Mouse (Mus musculus) MEL (cell line): ENCODE measurements around the gene 9430038I01Rik. TPM values are rescaled to one million over a fixed set of nuclear protein-coding genes. Genes with fewer than 3 reads are reported as not detected.

Experiments
- DNase-seq: peaks from one replicate; pipeline ENCODE4 v3.0.0; 2011; ENCODE audit warnings: low read depth, low spot score
- H3K27ac ChIP-seq: 2 replicates; pipeline ENCODE4 v1.5.1; 2012; ENCODE audit warnings: low read depth, mild to moderate bottlenecking, control low read depth, low read length, moderate library complexity; ENCODE audit not compliant: control insufficient read depth
- H3K27me3 ChIP-seq, 2 experiments: fragments of 150-350 bp in 1 of 2; sonication (generic) in 1 of 2; 2 replicates each; pipeline ENCODE4 v1.6.1; 2012; ENCODE audit warnings: low read length in 2 of 2, mild to moderate bottlenecking in 2 of 2, improper control_type of control experiment in 1 of 2, moderate library complexity in 1 of 2; ENCODE audit not compliant: insufficient read depth in 2 of 2, control insufficient read depth in 1 of 2
- H3K36me3 ChIP-seq, 2 experiments: 2 replicates each; pipeline ENCODE4 v1.6.1; 2012 to 2014; ENCODE audit warnings: low read length in 2 of 2, improper control_type of control experiment in 1 of 2, inconsistent platforms in 1 of 2, mild to moderate bottlenecking in 1 of 2; ENCODE audit not compliant: insufficient read depth in 2 of 2, control insufficient read depth in 1 of 2
- H3K4me1 ChIP-seq, 2 experiments: fragments of 150-350 bp in 1 of 2; sonication (generic) in 1 of 2; 2 replicates each; pipeline ENCODE4 v1.6.1; 2012; ENCODE audit warnings: low read length in 2 of 2, improper control_type of control experiment in 1 of 2, mild to moderate bottlenecking in 1 of 2; ENCODE audit not compliant: insufficient read depth in 2 of 2, control insufficient read depth in 1 of 2
- H3K4me3 ChIP-seq, 2 experiments: fragments of 150-350 bp in 1 of 2; sonication (generic) in 1 of 2; 2 replicates each; pipeline ENCODE4 v1.5.1; 2012; ENCODE audit warnings: low read depth in 2 of 2, low read length in 2 of 2, mild to moderate bottlenecking in 2 of 2, moderate library complexity in 2 of 2, control low read depth in 1 of 2, improper control_type of control experiment in 1 of 2; ENCODE audit not compliant: control insufficient read depth in 1 of 2, insufficient read depth in 1 of 2
- H3K79me2 ChIP-seq: 2 replicates; pipeline ENCODE4 v1.6.1; 2012; ENCODE audit warnings: mild to moderate bottlenecking, low read length, moderate library complexity; ENCODE audit not compliant: control insufficient read depth, poor library complexity, insufficient read depth
- H3K9ac ChIP-seq: 2 replicates; pipeline ENCODE4 v1.6.1; 2012; ENCODE audit warnings: low read depth, mild to moderate bottlenecking, control low read depth, low read length, moderate library complexity; ENCODE audit not compliant: control insufficient read depth, poor library complexity, severe bottlenecking
- H3K9me3 ChIP-seq: fragments of 150-350 bp; sonication (generic); replicated peaks from 2 replicates; pipeline ENCODE4 v1.6.1; 2012; ENCODE audit warnings: mild to moderate bottlenecking, low read length, improper control_type of control experiment, moderate library complexity; ENCODE audit not compliant: insufficient read depth
- CHD1 ChIP-seq: IDR thresholded peaks from 2 replicates; pipeline ENCODE4 v1.6.1; 2012; ENCODE audit warnings: low read depth, mild to moderate bottlenecking, inconsistent platforms, low read length, improper control_type of control experiment
- CTCF ChIP-seq, 3 experiments: IDR thresholded peaks in 2 of 3; conservative IDR thresholded peaks in 1 of 3; 2 replicates each; pipeline ENCODE4 v1.5.1; 2011 to 2012; ENCODE audit warnings: low read length in 3 of 3, low read depth in 2 of 3, mild to moderate bottlenecking in 2 of 3, improper control_type of control experiment in 1 of 3, inconsistent platforms in 1 of 3, mixed read lengths in 1 of 3, moderate library complexity in 1 of 3; ENCODE audit not compliant: control insufficient read depth in 1 of 3, insufficient read depth in 1 of 3, poor library complexity in 1 of 3, severe bottlenecking in 1 of 3
- E2F4 ChIP-seq: IDR thresholded peaks from 2 replicates; pipeline ENCODE4 v1.6.1; 2011; ENCODE audit warnings: low read depth, low read length, improper control_type of control experiment, borderline replicate concordance
- ELF1 ChIP-seq: IDR thresholded peaks from 2 replicates; pipeline ENCODE4 v1.6.1; 2014; ENCODE audit warnings: low read depth, mild to moderate bottlenecking, inconsistent platforms, low read length, improper control_type of control experiment, moderate library complexity
- EP300 ChIP-seq, 2 experiments: IDR thresholded peaks; 2 replicates each; pipeline ENCODE4 v1.6.1; 2011; ENCODE audit warnings: improper control_type of control experiment in 2 of 2, low read length in 2 of 2, low read depth in 1 of 2, mild to moderate bottlenecking in 1 of 2
- GATA1 ChIP-seq: IDR thresholded peaks from 2 replicates; pipeline ENCODE4 v1.6.1; 2011; ENCODE audit warnings: low read depth, low read length, improper control_type of control experiment
- JUND ChIP-seq: IDR thresholded peaks from 2 replicates; pipeline ENCODE4 v1.6.1; 2011; ENCODE audit warnings: low read depth, mild to moderate bottlenecking, improper control_type of control experiment, low read length
- KAT2A ChIP-seq: conservative IDR thresholded peaks from 2 replicates; pipeline ENCODE4 v1.6.1; 2012; ENCODE audit warnings: low read depth, low read length, improper control_type of control experiment, inconsistent platforms
- MAX ChIP-seq: IDR thresholded peaks from 2 replicates; pipeline ENCODE4 v1.6.1; 2011; ENCODE audit warnings: low read length, improper control_type of control experiment
- MEF2A ChIP-seq: IDR thresholded peaks from 2 replicates; pipeline ENCODE4 v1.6.1; 2014; ENCODE audit warnings: low read depth, mild to moderate bottlenecking, inconsistent platforms, low read length, improper control_type of control experiment; ENCODE audit not compliant: poor library complexity, insufficient replicate concordance, severe bottlenecking; ENCODE audit errors: extremely low read depth
- MYB ChIP-seq: IDR thresholded peaks from 2 replicates; pipeline ENCODE4 v1.6.1; 2011; ENCODE audit warnings: mild to moderate bottlenecking, low read depth, low read length, improper control_type of control experiment
- MYC ChIP-seq: IDR thresholded peaks from 2 replicates; pipeline ENCODE4 v1.6.1; 2011; ENCODE audit warnings: low read depth, mild to moderate bottlenecking, low read length, improper control_type of control experiment, moderate library complexity
- NELFE ChIP-seq: IDR thresholded peaks from 2 replicates; pipeline ENCODE4 v1.6.1; 2011; ENCODE audit warnings: low read depth, low read length, improper control_type of control experiment
- NRF1 ChIP-seq: IDR thresholded peaks from 2 replicates; pipeline ENCODE4 v1.6.1; 2014; ENCODE audit warnings: low read depth, mild to moderate bottlenecking, inconsistent platforms, low read length, improper control_type of control experiment, moderate library complexity; ENCODE audit not compliant: poor library complexity, insufficient read depth, severe bottlenecking
- POLR2AphosphoS5 ChIP-seq: IDR thresholded peaks from 2 replicates; pipeline ENCODE4 v1.6.1; 2012; ENCODE audit warnings: low read depth, borderline replicate concordance, mild to moderate bottlenecking, inconsistent platforms, low read length, moderate library complexity, mixed read lengths
- RAD21 ChIP-seq: IDR thresholded peaks from 2 replicates; pipeline ENCODE4 v1.6.1; 2011; ENCODE audit warnings: mild to moderate bottlenecking, low read depth, low read length, improper control_type of control experiment
- RCOR1 ChIP-seq: IDR thresholded peaks from 2 replicates; pipeline ENCODE4 v1.6.1; 2012; ENCODE audit warnings: low read depth, mild to moderate bottlenecking, inconsistent platforms, low read length, improper control_type of control experiment
- SMC3 ChIP-seq: IDR thresholded peaks from 2 replicates; pipeline ENCODE4 v1.6.1; 2011; ENCODE audit warnings: low read depth, low read length, improper control_type of control experiment
- USF1 ChIP-seq: IDR thresholded peaks from 2 replicates; pipeline ENCODE4 v1.6.1; 2014; ENCODE audit warnings: low read depth, mild to moderate bottlenecking, inconsistent platforms, low read length, improper control_type of control experiment, moderate library complexity
- USF2 ChIP-seq, 2 experiments: IDR thresholded peaks; 2 replicates each; pipeline ENCODE4 v1.6.1; 2011 to 2012; ENCODE audit warnings: improper control_type of control experiment in 2 of 2, low read length in 2 of 2, borderline replicate concordance in 1 of 2, inconsistent platforms in 1 of 2, low read depth in 1 of 2, mild to moderate bottlenecking in 1 of 2; ENCODE audit not compliant: insufficient read depth in 1 of 2
- ZKSCAN1 ChIP-seq: IDR thresholded peaks from 2 replicates; pipeline ENCODE4 v1.6.1; 2012; ENCODE audit warnings: low read depth, mild to moderate bottlenecking, inconsistent platforms, low read length, improper control_type of control experiment, moderate library complexity
- ZMIZ1 ChIP-seq: IDR thresholded peaks from 2 replicates; pipeline ENCODE4 v1.6.1; 2012; ENCODE audit warnings: low read depth, mild to moderate bottlenecking, inconsistent platforms, low read length, improper control_type of control experiment, moderate library complexity
- polyA plus RNA-seq, 2 experiments: library from polyadenylated mRNA; stranded (reverse) in 1 of 2; unstranded in 1 of 2; fragments of >175 nt in 1 of 2; fragments of >200 nt in 1 of 2; gene quantifications; 2 replicates each; pipeline versions ENCODE4 v1.2.1 to v1.2.4; 2012; ENCODE audit warnings: low replicate concordance in 2 of 2, low read depth in 1 of 2; ENCODE audit not compliant: insufficient read length in 2 of 2, insufficient read depth in 1 of 2, missing spikeins in 1 of 2
- total RNA-seq: library from RNA; depleted of rRNA; stranded (reverse); fragments of 300-350 nt; gene quantifications from 2 replicates; pipeline ENCODE4 v1.2.3, GENCODE M21; 2012

Gene 9430038I01Rik
- total and polyA plus RNA-seq, 3 experiments: 19.0 to 24.5 TPM; not detected in 1

- DNase-seq: no peak
- H3K9ac ChIP-seq: no peak overlapping the region
- no peaks in the 10 kb centered on the region for H3K79me2 ChIP-seq
- no peak overlapping the region for H3K27ac ChIP-seq
- H3K4me3 ChIP-seq: no peak overlapping the region
- no peak for TF ChIP-seq POLR2AphosphoS5
- TF ChIP-seq ZKSCAN1: no peak
- no peak for TF ChIP-seq MYB
- no peak for TF ChIP-seq SMC3
- TF ChIP-seq RAD21: no peak
- TF ChIP-seq USF1: no peak
- no peak for TF ChIP-seq CTCF (IDR thresholded peaks at IDR 0.05 in 2 of 3, conservative IDR thresholded peaks at IDR 0.05 in 1 of 3; ENCODE audit: control insufficient read depth in 1 of 3, insufficient read depth in 1 of 3, low read depth in 2 of 3, low read length in 3 of 3, poor library complexity in 1 of 3, severe bottlenecking in 1 of 3)
- TF ChIP-seq NELFE: no peak
- TF ChIP-seq E2F4: no peak
- no peak for TF ChIP-seq CHD1
- no peak for TF ChIP-seq NRF1
- H3K9me3 ChIP-seq: no peaks in the 10 kb centered on the region
- peaks cover 0 to 1% of the 10 kb centered on the region in 2 experiments; a peak in 1 of 4 replicates for H3K36me3 ChIP-seq
- H3K27me3 ChIP-seq: no peaks in the 10 kb centered on the region; a peak in 1 of 4 replicates
- no peaks in the 10 kb centered on the region for H3K4me1 ChIP-seq
These were observed 43.8 kb downstream of the 9430038I01Rik start for GRCm38 (mm10) chr7:137366736-137367135.

DNA sequence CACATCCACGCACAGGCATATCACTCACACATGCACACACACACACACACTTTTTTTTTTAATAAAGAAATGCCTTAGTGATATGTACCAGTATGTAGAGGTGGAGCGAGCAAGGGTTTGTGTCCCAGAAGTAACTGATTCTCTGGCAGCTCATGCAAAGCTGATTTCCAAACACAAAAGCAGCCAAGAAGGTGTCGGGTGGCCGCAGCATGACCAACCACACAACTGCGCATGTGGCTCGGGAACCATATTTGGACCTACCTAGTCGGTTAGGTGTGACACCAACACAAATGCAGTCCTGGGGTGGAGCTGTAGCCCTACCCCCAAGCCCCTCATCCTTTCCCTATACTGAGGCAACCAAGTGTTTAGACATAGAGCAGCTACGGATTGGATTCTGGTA is 45.5 kb downstream of the 9430038I01Rik start:
- H3K9me3 ChIP-seq: no peaks in the 10 kb centered on the region
- no peaks in the 10 kb centered on the region for H3K36me3 ChIP-seq
- H3K79me2 ChIP-seq: no peaks in the 10 kb centered on the region
- no peak for DNase-seq
- no peaks in the 10 kb centered on the region; a peak in 1 of 4 replicates for H3K27me3 ChIP-seq
- no peak overlapping the region for H3K27ac ChIP-seq
- H3K4me1 ChIP-seq: no peaks in the 10 kb centered on the region
- no peak for TF ChIP-seq POLR2AphosphoS5
- no peak for TF ChIP-seq ZKSCAN1
- TF ChIP-seq CHD1: no peak
- TF ChIP-seq MYC: no peak
- TF ChIP-seq NELFE: no peak
- TF ChIP-seq USF2 (IDR thresholded peaks at IDR 0.05; ENCODE audit: borderline replicate concordance in 1 of 2, insufficient read depth in 1 of 2, low read depth in 1 of 2, low read length in 2 of 2): no peak
- TF ChIP-seq ELF1: no peak
- TF ChIP-seq RAD21: no peak
- TF ChIP-seq KAT2A: no peak
- no peak for TF ChIP-seq GATA1
- TF ChIP-seq EP300 (IDR thresholded peaks at IDR 0.05; ENCODE audit: low read depth in 1 of 2, low read length in 2 of 2): no peak
- TF ChIP-seq USF1: no peak
- no peak for TF ChIP-seq MAX
- TF ChIP-seq E2F4: no peak
- TF ChIP-seq ZMIZ1: no peak
- no peak for TF ChIP-seq MEF2A
- TF ChIP-seq JUND: no peak
- TF ChIP-seq RCOR1: no peak
- no peak overlapping the region for H3K4me3 ChIP-seq
- H3K9ac ChIP-seq: no peak overlapping the region
